Mouse (Mus musculus) mouse trophoblast stem cell (cell line): ENCODE measurements at regions not wholly inside any gene's neighbourhood (a gene's known extent, or its start where the extent isn't known, plus 50 kb on each side); places are given as distances from the start of the nearest gene placed in this dataset.

Experiments
- in situ Hi-C, 2 experiments: fragments of 300-500 bp; cut with MseI, MboI; formaldehyde crosslinking; loops; 2 replicates in 1 of 2; 3 replicates in 1 of 2; pipeline ENCODE4 v1.15.1; 2025

DNA sequence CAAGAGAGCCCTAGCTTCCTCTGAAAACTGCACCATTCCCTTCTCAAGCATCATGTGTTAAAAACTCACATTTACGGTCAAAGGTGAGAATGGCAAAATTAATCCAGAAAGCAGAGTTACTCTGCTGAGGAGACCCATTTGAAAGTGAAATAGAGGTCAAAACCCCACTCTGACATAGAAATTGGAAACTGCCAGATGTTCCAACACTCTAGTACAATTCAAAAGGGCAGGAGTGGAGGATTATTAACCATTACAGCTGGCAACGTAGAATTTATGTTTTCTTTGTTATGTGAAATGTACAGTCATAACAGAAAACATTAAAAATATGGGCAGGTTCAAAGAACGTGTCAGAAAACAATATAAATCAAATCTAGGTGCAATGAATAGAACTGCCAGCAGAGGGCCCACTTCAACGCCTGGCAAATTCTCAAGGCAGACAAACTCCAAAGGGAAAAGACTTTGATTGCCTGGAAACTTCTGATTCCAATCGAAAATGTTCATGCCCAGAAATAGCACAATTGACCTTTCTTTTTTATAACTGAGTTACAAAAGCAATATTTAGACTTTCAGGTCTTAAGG, 54.2 kb upstream of the Rfpl4b start:
- in situ Hi-C loops = loop anchor here (5.0 to 10.0 kb wide), 2 partner anchors 162 to 169 kb away; no protein-coding TSS in a partner anchor

DNA sequence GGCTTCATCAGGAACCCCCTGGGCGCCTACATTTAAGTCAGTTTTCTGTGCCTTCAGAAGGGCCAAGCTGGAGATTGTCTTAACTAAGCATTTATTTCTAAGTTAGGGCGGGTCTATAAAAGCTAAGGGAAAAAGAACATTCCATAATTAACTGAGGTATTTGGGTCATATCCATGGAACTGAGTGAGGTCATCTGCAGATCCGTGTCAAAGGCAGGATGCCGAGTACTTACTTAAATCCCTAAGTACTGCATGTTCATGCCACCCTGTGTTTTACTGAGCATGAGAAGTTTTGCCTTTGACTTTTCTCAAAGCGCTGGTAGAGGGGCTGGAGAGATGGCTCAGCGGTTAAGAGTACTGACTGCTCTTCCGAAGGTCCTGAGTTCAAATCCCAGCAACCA, 57.7 kb upstream of the Rfpl4b start:
- in situ Hi-C loops = loop anchor here (5.0 to 10.0 kb wide), 2 partner anchors 158 to 166 kb away; no protein-coding TSS in a partner anchor

DNA sequence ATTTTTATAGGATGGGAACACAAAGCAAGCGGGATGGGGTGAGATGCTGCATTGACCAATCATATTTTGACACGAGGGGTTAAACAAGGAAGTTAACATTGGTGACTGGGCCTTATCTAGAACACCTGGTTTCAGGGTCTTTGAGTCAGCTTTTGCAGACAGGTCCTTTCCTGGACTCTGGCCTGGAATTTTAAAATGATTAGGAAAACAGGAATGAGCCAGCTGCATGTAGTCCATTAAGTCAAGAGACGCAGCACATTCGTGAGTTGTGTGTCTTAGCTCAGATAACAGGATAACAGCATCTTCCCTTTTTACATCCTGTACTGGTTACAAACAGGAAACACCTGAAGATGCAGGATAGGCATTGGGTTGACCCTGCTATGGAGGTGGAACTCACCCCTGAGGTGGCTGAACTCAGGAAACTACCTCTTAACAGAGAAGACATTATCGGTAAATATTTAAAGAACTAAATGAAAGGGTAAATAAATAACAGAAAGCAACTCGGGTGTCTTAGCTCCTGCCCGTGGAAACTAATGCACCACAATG, 59.1 kb upstream of the Rfpl4b start:
- in situ Hi-C loops = no loop called here

DNA sequence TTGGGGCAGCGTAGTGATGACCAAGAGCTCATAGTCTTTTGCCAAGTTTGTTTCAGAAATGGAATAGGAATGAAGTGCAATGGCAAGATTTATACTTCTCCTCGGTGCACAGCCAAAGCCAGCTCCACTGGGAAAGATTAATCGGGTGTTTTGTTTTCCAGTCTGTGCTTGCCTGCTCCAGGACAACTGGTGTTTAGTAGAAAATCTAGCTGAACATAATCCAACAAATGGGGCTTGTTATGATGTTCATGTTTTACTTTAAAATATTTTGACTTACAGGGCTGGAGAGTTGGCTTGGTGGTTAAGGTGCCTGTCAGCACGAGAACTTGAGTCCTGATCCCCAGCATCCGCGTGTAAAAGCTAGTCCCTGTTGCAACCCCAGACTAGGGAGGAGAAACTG, 60.6 kb upstream of the Rfpl4b start:
- in situ Hi-C loops = no loop called here

DNA sequence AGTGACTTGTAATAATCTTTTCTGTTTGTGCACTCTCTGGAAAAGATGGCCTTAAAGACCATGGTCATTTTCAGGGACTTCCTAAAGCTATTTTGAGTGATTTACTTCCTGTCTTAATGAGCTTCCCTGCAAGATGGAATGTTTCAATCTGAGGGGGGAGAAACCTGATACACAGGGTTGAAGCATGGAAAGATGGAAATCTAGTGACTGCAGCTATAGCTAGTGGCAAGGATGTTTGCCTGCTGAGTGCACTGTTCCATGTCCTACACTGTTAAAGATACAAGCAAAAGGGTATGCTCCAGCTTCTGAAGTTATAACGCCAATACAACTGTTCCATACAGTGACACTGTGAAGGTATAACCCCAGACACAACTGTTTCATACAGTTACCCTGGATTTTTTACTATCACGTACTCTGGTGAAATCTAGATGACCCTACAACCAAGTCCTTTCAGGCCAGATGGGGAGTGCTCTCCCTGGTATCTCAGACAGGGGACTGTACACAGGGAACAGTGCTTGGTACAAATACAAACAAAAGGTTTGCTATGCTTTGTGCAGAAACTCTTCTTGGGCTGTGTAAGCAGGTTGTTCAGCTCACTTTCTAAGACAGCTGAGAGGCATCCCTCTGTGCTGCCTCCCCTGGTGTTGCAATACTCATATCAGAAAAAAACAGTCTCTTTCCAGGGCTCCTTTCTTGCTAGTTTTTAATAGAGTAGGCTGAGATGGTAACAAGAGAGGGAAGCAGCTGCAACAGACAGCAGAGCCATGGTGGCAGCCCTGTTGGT, 62.4 kb upstream of the Rfpl4b start:
- in situ Hi-C loops = no loop called here

DNA sequence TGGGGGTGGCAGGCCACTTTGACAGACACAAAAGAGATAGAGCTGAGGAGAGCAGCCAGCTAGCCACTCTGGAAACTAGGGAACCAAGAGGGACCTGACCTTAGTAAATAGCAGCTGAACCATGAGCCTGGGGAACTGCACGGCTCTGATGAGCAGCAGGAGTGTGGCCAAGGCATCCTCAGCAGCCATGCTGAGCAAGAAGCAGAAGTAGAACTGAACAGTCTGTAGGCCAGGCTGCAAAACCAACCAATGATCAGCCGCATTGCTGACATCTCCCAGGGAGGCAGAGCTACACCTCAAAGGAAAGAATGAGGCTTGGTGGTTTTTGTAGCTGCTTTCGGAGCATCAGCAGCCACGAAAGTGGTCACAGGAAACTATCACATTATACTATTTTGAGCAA, 63.1 kb upstream of the Rfpl4b start:
- in situ Hi-C loops = no loop called here

DNA sequence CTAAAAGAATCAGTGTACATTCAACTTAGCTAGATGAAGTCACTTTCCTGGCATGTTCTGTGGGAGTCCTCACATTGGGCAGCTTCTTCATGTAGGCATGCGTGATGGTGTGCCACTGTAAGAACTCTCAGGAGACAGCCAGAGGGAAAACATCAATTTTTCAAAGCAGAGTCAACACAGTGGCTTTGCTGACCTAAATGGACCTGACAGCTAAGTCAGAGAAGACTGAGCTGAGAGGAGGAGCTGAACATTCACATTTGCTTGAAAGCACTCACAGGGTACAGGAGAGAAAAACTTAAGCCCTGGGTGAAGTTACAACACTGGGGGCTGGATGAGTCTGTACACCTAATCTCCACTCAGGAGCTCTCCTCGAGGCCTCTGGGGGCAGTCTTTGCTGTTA, 64.9 kb upstream of the Rfpl4b start:
- in situ Hi-C loops = no loop called here

DNA sequence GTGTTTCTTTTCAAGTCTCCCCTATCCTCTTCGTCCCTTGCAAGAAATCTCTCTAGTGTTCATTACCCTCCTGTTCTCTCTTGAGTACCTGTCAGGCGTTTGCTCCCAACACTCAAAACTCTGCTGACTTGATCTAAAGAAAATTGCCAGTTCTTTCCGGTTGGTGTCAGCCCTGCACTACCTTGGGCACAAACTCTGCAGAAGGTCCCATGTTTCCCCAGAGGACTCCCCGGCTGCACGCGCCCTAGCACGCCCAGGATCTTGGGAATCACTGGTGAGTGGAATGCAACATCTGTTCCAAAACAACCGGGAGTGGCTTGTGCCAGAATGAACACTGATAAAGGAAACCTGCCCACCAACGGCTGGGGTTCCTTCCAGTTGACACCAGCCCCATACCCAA, 66.3 kb upstream of the Rfpl4b start:
- in situ Hi-C loops = no loop called here

DNA sequence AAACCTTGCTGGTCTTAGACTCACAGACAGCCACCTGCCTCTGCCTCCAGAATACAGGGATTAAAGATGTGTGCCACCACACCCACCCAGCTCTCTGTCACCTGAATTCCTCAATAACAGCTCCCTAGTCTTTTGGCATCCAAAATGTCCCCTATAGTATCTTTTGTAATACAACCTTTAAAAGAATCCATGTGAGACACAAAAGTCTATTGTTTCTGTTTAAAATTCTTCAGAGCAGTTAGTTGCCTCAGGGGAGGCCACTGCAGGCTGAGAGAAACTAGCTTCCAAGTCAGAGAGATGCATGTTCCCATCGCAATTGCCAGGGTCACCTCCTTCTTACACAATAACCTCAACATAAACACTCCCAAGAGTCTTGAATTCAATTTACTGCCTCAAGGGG, 70.6 kb upstream of the Lama4 start:
- in situ Hi-C loops = no loop called here

DNA sequence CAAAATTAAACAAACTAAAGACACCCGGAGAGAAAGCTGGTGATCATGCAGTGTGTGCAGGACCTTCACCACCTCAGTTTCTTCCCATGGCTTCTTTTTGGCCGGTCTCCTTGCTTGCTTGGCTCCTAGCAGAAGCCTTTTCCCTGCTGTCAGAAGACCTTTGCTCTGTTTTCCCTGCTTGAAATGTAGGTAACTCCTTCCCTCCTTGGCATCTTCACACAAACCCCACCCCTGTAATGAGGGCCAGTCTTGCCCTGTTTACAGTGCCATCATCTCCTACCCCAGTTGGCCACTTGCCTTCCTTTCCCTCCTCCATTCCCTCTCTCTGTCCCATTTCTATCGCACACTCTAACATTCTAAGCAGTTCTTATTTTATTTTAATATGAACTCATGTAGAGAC, 69.7 kb upstream of the Lama4 start:
- in situ Hi-C loops = no loop called here

DNA sequence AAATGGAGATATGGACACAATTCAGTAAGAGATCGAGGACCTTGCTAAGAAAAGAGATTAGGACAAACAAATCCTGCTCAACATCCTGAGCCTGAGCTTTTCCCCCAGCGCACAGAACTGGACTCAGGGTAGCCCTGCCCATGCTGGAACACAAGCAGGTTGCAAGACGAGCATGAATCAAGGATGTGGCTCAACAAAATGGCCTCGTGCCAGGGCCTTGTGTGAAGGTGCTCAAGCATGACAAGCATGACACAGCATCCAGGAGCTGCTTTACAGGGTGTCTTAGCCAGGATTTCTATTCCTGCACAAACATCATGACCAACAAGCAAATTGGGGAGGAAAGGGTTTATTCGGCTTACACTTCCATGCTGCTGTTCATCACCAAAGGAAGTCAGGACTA, 67.7 kb upstream of the Lama4 start:
- in situ Hi-C loops = no loop called here

DNA sequence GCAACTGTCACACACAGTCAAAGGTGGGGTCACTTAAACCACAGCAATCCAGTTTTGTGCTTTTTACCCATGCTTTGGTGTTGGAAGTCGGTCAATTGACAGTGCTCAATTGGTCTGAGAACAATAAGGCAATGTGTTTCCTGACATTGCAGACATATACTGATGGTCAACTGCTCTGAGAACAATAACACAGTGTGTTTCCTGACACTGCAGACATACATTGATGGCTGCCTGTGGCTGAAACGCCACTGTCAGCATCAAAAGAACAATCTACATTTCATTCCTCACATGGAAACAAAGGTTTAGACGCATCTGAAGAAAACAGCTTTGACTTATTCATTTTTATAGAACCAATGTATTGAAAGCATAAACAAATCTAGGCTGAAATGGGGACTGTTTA, 59.2 kb upstream of the Lama4 start:
- in situ Hi-C loops = no loop called here

DNA sequence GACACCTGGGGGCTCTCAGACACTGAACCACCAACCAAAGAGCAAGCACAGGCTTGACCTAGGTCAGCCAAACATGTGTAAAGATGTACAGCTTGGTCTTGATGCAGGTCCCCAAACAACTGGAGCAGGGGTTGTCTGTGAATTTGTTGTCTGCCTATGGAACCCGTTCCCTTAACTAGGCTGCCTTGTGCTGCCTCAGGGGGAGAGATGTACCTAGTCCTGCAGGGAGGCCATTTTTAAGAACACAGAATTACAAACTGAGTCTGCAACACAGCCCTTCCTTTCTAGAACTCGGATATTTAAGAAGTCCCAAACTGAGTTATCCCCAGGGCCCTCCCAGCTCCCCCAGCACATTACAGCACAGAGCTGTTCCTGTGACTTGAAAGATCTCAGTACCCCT, 57.5 kb upstream of the Lama4 start:
- in situ Hi-C loops = no loop called here

DNA sequence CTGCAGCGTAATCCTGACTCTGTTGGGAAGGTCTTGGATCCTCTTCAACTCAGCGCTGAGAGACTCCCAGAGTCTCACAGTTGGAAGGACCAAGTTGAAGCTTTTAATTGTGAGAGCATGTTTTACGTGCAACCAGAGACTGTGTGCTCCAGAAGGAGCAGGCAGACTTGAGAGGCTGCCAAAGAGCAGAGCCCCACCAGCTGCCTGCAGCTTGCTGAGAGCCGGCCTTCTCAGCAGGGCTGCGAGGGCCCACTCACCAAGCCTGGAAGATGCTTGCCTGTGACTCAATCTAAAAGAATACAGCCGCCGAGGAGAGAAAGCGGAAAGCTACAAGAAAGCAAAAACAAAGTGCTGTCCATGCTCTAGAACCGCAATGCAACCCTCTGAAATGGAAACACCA, 57.0 kb upstream of the Lama4 start:
- in situ Hi-C loops = no loop called here

DNA sequence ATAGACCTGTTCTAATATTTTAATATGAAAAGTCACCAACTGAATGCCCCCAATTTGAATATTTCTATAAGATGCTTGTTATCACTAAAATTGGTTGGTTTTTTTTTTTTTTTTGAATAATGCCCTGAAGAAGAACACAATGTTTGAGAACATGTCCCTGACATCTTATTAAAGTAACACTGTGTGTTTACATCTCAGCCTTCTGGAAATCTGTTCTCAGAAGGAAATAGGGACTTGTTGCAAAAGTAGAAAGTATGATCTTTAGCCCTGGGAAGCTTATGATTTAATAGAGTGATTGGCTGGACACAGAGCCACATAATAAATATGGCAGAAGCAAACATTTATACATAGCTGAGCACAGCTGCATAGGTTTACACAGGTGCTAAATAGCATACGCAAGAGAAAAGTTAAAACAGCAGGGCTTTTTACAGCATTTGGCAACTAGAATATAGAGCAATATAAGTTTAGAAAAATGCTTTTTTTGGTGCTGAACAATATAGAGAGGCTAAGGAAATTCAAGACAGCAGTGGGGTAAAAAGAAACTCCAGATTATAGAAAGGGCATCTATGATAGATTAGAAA, 56.1 kb upstream of the Lama4 start:
- in situ Hi-C loops = no loop called here

DNA sequence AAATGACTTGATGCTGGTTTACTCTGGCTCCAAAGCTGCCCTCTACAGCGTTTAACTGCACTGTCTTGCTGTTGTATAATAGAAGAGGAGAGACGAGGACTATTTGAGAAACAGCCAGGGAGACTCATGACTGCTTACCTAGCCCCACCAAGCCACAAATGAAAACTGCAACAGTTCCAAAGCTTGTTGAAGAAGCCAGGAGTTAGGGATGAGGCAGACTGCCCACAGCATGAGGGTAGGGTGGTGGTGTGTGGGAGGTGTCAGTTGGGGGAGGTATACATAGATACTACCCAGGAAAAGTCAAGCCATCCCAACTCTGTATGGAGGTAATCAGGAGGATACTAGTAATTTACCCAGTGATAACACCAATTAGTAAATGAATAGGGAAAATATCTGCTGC, 55.5 kb upstream of the Lama4 start:
- in situ Hi-C loops = no loop called here

DNA sequence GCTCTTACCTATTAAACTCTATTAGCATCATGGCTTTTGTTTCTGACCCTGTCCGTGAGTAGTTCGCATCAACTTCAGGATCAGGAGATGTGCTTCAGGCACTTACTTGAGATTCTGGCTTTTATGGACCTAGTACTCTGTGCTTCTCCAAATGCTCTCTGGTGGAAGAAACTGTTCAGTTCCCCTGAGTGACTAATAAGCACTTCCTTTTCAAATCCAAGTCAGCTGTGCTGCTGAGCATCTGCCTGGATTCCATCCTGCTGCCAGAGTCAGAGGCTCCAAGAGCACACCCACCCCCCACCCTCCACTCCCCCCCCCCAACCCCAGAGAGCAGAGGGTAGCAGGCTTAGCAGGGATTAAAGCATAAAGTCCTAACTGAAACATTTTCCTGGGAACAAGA, 52.3 kb upstream of the Lama4 start:
- in situ Hi-C loops = no loop called here
